Mouse (Mus musculus): ENCODE data around the gene Knstrn.

The Knstrn gene

GRCm38 (mm10) chr2:118902051-118903025 lies 88.5 kb downstream of the Knstrn start:
- DNase-seq = peak; percentile 78

- no peak for DNase-seq
These were observed 89.5 kb downstream of the Knstrn start for GRCm38 (mm10) chr2:118903333-118903741.

All from kidney, adult 11 months (tissue).